Mouse (Mus musculus) frontal cortex, postnatal 25 days (tissue): ENCODE measurements around the gene Tor1b.
A peak's percentile ranks its signal among the peaks of the same experiment; 100 is the strongest.
"Not testable (repeated sequence)": the region's sequence is repeated elsewhere in the genome, so short reads cannot be mapped to it uniquely, and the experiment has no call there.

Experiments used
- DNase-seq, 2 experiments: peaks; one replicate each; pipeline ENCODE4 v3.0.0; 2022; ENCODE audit warnings: low spot score in 2 of 2

Tor1b gene

GRCm38 (mm10) chr2:30930846-30931245, 21.9 kb upstream of the Tor1b start:
- not testable (repeated sequence) for DNase-seq

- DNase-seq: no peak
Observed at GRCm38 (mm10) chr2:30931922-30932321, 20.8 kb upstream of the Tor1b start.

GRCm38 (mm10) chr2:30933032-30933431, 19.7 kb upstream of the Tor1b start:
- DNase-seq: no peak

GRCm38 (mm10) chr2:30933917-30934450, 18.8 kb upstream of the Tor1b start:
- DNase-seq: peak; percentile 58 to 70

- DNase-seq: no peak
Observed at GRCm38 (mm10) chr2:30936808-30937207, 16.0 kb upstream of the Tor1b start.

GRCm38 (mm10) chr2:30937731-30938130, 15.0 kb upstream of the Tor1b start:
- DNase-seq: no peak

- no peak for DNase-seq
Observed at GRCm38 (mm10) chr2:30938574-30938991, 14.2 kb upstream of the Tor1b start.

- no peak for DNase-seq
Observed at GRCm38 (mm10) chr2:30941586-30941985, 11.2 kb upstream of the Tor1b start.

- not testable (repeated sequence) for DNase-seq
Observed at GRCm38 (mm10) chr2:30942116-30942515, 10.6 kb upstream of the Tor1b start.

GRCm38 (mm10) chr2:30942603-30943011, 10.2 kb upstream of the Tor1b start:
- DNase-seq: no peak

- no peak for DNase-seq
Observed at GRCm38 (mm10) chr2:30952457-30952823, 319 bp upstream of the Tor1b start.

GRCm38 (mm10) chr2:30954797-30955196, 2.0 kb downstream of the Tor1b start:
- DNase-seq: no peak

GRCm38 (mm10) chr2:30957511-30957910, 4.8 kb downstream of the Tor1b start:
- no peak for DNase-seq

GRCm38 (mm10) chr2:30958726-30959125, 6.0 kb downstream of the Tor1b start:
- DNase-seq: no peak

- no peak for DNase-seq
Observed at GRCm38 (mm10) chr2:30959856-30960255, 7.1 kb downstream of the Tor1b start.

- no peak for DNase-seq
Observed at GRCm38 (mm10) chr2:30962570-30963254, 10.0 kb downstream of the Tor1b start.

- no peak for DNase-seq
Observed at GRCm38 (mm10) chr2:30965627-30966026, 12.9 kb downstream of the Tor1b start.

- no peak for DNase-seq
Observed at GRCm38 (mm10) chr2:30966826-30967225, 14.1 kb downstream of the Tor1b start.

- peak; percentile 79 to 83 for DNase-seq
Observed at GRCm38 (mm10) chr2:30967352-30968327, 14.9 kb downstream of the Tor1b start, which contains the start of gene Tor1a. TSS of gene Tor1a (minus strand) at chr2:30967933.

- peak; percentile 98 for DNase-seq
Observed at GRCm38 (mm10) chr2:30981790-30982513, 29.2 kb downstream of the Tor1b start, which contains the start of the genes BC005624 and Usp20. TSS of gene BC005624 (minus strand) at chr2:30982201. TSS of gene Usp20 (plus strand) at chr2:30982279.

GRCm38 (mm10) chr2:30983024-30983423, 30.3 kb downstream of the Tor1b start:
- no peak for DNase-seq
